Mouse (Mus musculus) adrenal gland, adult 2 months (tissue): ENCODE results near the gene Tmprss11a. TPM values are rescaled to one million over a fixed set of nuclear protein-coding genes. Genes with fewer than 3 reads are reported as not detected.

Experiments used
- DNase-seq: peaks from one replicate; pipeline ENCODE4 v3.0.0; 2021
- long read RNA-seq: library from polyadenylated mRNA; stranded (forward); transcript quantifications from one replicate; pipeline ENCODE4 v2.0.0, GENCODE M21; 2021
- polyA plus RNA-seq: library from polyadenylated mRNA; depleted of rRNA; stranded (reverse); fragments of >200 nt; gene quantifications from 2 replicates; pipeline ENCODE4 v1.2.3, GENCODE M21; 2012; rRNA removed
- total RNA-seq, 2 experiments: library from RNA; stranded (reverse); gene quantifications; 2 replicates each; pipeline ENCODE4 v1.2.3; 2021

Tmprss11a gene
- total RNA-seq (not detected), polyA plus RNA-seq (not detected in 2 replicates)
- long read RNA-seq, result 0 reads

GRCm38 (mm10) chr5:86468890-86469289, at the start of gene Tmprss11a:
TSS of gene Tmprss11a (minus strand) at chr5:86468990.
- no peak for DNase-seq

- DNase-seq, result no peak
These were observed 49.7 kb upstream of the Tmprss11a start, which contains the start of gene Tmprss11g for GRCm38 (mm10) chr5:86518500-86518899. TSS of gene Tmprss11g (minus strand) at chr5:86518600.

- no peak for DNase-seq
These were observed 42.7 kb upstream of the Tmprss11a start for GRCm38 (mm10) chr5:86511538-86511937.

GRCm38 (mm10) chr5:86493453-86493852, 24.7 kb upstream of the Tmprss11a start:
- no peak for DNase-seq

- no peak for DNase-seq
These were observed 13.8 kb upstream of the Tmprss11a start for GRCm38 (mm10) chr5:86482562-86482961.

GRCm38 (mm10) chr5:86482031-86482430, 13.2 kb upstream of the Tmprss11a start:
- no peak for DNase-seq

- no peak for DNase-seq
These were observed 5.1 kb upstream of the Tmprss11a start for GRCm38 (mm10) chr5:86473859-86474258.

GRCm38 (mm10) chr5:86439306-86439705, 29.5 kb downstream of the Tmprss11a start:
- no peak for DNase-seq

- DNase-seq, result no peak
These were observed 30.2 kb downstream of the Tmprss11a start for GRCm38 (mm10) chr5:86438548-86438947.

GRCm38 (mm10) chr5:86432697-86433096, 36.1 kb downstream of the Tmprss11a start:
- DNase-seq, result no peak

- DNase-seq, result no peak
These were observed 37.7 kb downstream of the Tmprss11a start for GRCm38 (mm10) chr5:86431096-86431495.

- DNase-seq, result no peak
These were observed 47.3 kb downstream of the Tmprss11a start for GRCm38 (mm10) chr5:86421323-86422028.

GRCm38 (mm10) chr5:86419494-86419893, 49.3 kb downstream of the Tmprss11a start:
- no peak for DNase-seq

GRCm38 (mm10) chr5:86414280-86414679, 54.5 kb downstream of the Tmprss11a start:
- no peak for DNase-seq

GRCm38 (mm10) chr5:86410815-86411214, 58.0 kb downstream of the Tmprss11a start:
- peak; percentile 31 for DNase-seq

GRCm38 (mm10) chr5:86407941-86408340, 60.8 kb downstream of the Tmprss11a start:
- no peak for DNase-seq

- DNase-seq, result no peak
These were observed 61.6 kb downstream of the Tmprss11a start for GRCm38 (mm10) chr5:86407191-86407590.

GRCm38 (mm10) chr5:86373320-86373719, 95.5 kb downstream of the Tmprss11a start, which contains the start of gene Tmprss11d:
TSS of gene Tmprss11d (minus strand) at chr5:86373420.
- DNase-seq, result no peak

Other genes with a start within 250 kb of the Tmprss11a start
- gene Tmprss11c, start 179.7 kb downstream of the Tmprss11a start, total RNA-seq, result not detected
- not detected in 2 replicates for gene Tmprss11c, start 179.7 kb downstream of the Tmprss11a start, polyA plus RNA-seq
- not detected for gene Tmprss11d, start 95.6 kb downstream of the Tmprss11a start, total RNA-seq
- not detected in 2 replicates for gene Tmprss11d, start 95.6 kb downstream of the Tmprss11a start, polyA plus RNA-seq
- not detected for gene Tmprss11g, start 49.6 kb upstream of the Tmprss11a start, total RNA-seq
- not detected in 2 replicates for gene Tmprss11g, start 49.6 kb upstream of the Tmprss11a start, polyA plus RNA-seq
- gene Tmprss11f, start 163.4 kb upstream of the Tmprss11a start, total RNA-seq, result not detected
- gene Tmprss11f, start 163.4 kb upstream of the Tmprss11a start, polyA plus RNA-seq, result not detected in 2 replicates
- not detected for gene Tmprss11b, start 207.4 kb upstream of the Tmprss11a start, total RNA-seq
- not detected in 2 replicates for gene Tmprss11b, start 207.4 kb upstream of the Tmprss11a start, polyA plus RNA-seq